Mouse (Mus musculus) olfactory bulb, adult 2 months (tissue): ENCODE data around the gene Arl5c. TPM values are rescaled to one million over a fixed set of nuclear protein-coding genes. Genes with fewer than 3 reads are reported as not detected.

Experiments
- H3K27ac ChIP-seq: fragments of 200-500 bp; 2 replicates; pipeline ENCODE4 v1.5.1; 2012; ENCODE audit warnings: low read depth, low read length; ENCODE audit not compliant: insufficient read depth
- H3K4me1 ChIP-seq: fragments of 200-500 bp; 2 replicates; pipeline ENCODE4 v1.6.1; 2012; ENCODE audit warnings: low read length; ENCODE audit not compliant: control insufficient read depth, insufficient read depth
- H3K4me3 ChIP-seq: fragments of 200-500 bp; 2 replicates; pipeline ENCODE4 v1.5.1; 2012; ENCODE audit warnings: mild to moderate bottlenecking, low read depth, low read length, moderate library complexity; ENCODE audit not compliant: insufficient read depth
- CTCF ChIP-seq: fragments of 200-500 bp; IDR thresholded peaks from 2 replicates; pipeline ENCODE4 v1.5.1; 2012; ENCODE audit warnings: low read depth, mild to moderate bottlenecking, low read length, moderate library complexity; ENCODE audit not compliant: insufficient read depth
- POLR2A ChIP-seq: fragments of 200-500 bp; IDR thresholded peaks from 2 replicates; pipeline ENCODE4 v1.6.1; 2012; ENCODE audit warnings: mild to moderate bottlenecking, low read depth, low read length, moderate library complexity; ENCODE audit not compliant: insufficient read depth
- WGBS: fragments of 180-500 bp; shearing (Covaris S2); methylation state at CpG from one replicate; pipeline ENCODE4 v1.1.7; 2018; 5-methylcytosine and 5-hydroxymethylcytosine counted together
- polyA plus RNA-seq: library from polyadenylated mRNA; stranded (reverse); fragments of >200 nt; gene quantifications from 2 replicates; pipeline ENCODE4 v1.2.4, GENCODE M21; 2012; ENCODE audit warnings: low replicate concordance; ENCODE audit not compliant: missing spikeins, insufficient read depth, insufficient read length

The Arl5c gene
- polyA plus RNA-seq, 1 experiment, result not detected

DNA sequence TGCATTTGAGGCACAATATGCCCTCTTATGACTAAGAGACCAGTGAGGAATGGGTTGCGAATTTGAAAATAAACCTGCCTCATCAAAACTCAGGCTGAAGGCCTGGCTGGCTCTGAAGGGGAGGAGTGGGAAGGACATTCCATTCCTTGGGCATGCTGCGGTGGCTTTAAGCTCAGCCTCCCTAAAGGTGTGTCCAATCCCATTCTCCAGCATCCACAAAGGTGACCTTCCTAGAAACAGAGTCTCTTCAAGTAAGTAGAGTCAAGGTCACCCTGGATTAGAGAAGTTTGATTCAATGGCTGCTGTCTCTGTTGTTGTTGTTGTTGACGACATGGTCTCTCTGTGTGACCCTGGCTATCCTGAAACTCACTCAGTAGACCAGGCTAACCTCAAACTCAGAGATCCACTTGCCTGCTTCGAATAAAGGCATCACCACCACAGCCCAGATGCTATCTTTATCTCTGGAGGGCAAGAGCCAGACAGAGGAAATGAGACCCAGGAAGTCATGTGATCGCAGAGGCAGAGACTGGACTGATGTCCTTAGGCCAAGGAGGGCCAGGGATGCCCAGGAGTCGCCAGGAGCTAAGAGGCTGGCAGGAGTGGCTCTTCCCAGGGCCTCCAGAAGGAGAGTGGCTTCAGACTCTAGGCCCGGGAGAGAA, 37.2 kb downstream of the Arl5c start:
- H3K4me3 ChIP-seq, result no peak overlapping the region
- 78% methylated on average over 7 of the region's 7 CpGs for WGBS
- TF ChIP-seq CTCF, result no peak
- TF ChIP-seq POLR2A, result no peak
- H3K27ac ChIP-seq, result no peak overlapping the region
- H3K4me1 ChIP-seq, result peaks cover 8% of the 10 kb centered on the region; the same call in 1 of the 2 replicates

DNA sequence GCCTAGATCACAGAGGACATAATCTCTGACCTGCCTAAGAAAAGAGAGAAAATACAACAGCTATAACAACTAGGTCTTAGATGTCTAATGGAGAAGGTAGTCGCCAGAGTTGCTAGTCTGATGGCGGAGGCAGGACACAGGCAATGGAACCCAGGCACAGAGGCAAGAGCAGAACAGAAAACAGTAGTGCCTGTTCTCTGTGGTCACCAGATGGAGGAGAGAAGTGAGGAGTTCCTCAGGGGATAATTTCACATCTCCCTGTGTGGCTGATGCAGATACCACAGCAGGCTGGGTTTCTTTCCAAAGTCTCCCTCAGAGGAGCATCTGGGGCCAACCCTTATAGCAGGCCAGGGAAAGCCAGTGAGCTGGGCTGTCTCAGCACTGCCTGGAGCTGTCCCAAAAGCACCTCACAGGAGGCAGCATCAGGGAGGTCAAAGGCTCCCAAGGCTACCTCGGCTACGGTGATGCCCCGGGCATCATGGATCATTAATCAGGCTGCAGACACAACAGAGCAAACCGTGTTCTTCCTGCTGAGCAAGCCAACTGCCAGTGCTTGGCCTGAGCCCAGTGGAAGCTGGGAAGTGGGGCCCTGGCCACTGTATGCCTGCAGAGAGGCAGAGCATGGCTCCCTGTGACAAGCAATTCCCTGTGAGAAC, 38.9 kb downstream of the Arl5c start:
- H3K4me1 ChIP-seq, result peaks cover 8% of the 10 kb centered on the region; the same call in 1 of the 2 replicates
- H3K4me3 ChIP-seq, result no peak overlapping the region
- H3K27ac ChIP-seq, result no peak overlapping the region
- WGBS, result 61% methylated on average over 6 of the region's 6 CpGs
- TF ChIP-seq POLR2A (no peak), CTCF (no peak)

DNA sequence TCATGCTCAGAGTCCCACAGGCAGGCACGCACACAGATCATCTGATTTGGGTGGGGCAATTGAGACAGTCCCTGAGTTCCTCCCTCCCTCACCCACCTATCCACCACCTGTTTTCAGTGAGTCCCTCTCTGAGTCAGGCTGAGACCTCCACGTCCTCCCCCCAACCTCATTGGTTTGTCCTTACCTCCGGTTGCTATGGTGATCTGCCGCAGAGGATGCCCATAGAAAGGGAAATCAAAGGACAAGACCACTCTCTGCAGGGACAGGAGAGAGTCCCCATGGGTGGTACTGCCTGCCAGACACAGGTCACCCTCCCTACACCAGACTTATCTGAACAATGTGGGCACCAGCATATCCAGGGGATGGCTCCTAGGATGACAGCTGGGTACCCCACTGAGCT, 40.1 kb downstream of the Arl5c start:
- TF ChIP-seq CTCF, result no peak
- no peak for TF ChIP-seq POLR2A
- no peak overlapping the region for H3K4me3 ChIP-seq
- H3K27ac ChIP-seq, result no peak overlapping the region
- 60% methylated on average over 4 of the region's 4 CpGs for WGBS
- peaks cover 8% of the 10 kb centered on the region; the same call in 1 of the 2 replicates for H3K4me1 ChIP-seq

DNA sequence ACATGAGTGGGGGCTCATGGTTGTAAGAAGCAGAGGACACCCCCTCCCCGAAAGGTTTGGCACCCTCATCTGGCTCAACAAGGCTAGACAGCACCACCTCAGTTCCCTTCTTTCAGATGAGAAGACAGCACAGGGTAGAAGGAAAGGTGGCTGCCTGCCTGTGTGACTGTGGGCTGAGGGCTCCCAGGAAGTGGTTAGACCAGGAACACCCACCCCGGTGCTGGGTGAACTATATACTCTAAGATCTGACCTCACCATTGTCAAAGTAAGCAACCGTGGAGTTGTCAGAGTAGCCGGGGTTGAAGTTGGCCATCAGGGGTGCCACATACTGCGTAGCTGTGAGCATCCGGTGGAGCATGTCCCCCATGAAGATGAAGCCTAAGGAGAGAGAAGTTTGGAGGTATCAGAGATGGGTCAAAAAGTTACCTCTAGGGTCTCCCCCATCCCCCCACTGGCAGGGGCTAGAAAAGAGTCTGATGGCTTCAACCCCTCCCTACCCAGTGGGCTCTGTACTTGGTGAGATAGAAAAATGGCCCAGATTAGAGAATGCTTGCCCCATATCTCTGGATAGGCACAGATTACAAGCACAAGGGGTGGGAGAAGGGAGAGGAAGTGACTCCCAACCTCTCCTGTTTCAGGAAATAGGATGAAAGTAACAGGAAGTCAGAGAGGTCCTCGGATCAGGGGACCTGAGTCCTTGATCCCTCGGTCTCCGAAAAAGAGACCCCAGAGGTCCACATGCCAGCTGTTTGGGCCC, 40.7 kb downstream of the Arl5c start:
- no peak overlapping the region for H3K4me3 ChIP-seq
- TF ChIP-seq CTCF, result no peak
- no peak for TF ChIP-seq POLR2A
- peaks cover 8% of the 10 kb centered on the region; the same call in 1 of the 2 replicates for H3K4me1 ChIP-seq
- WGBS, result 93% methylated on average over 9 of the region's 9 CpGs
- no peak overlapping the region for H3K27ac ChIP-seq

DNA sequence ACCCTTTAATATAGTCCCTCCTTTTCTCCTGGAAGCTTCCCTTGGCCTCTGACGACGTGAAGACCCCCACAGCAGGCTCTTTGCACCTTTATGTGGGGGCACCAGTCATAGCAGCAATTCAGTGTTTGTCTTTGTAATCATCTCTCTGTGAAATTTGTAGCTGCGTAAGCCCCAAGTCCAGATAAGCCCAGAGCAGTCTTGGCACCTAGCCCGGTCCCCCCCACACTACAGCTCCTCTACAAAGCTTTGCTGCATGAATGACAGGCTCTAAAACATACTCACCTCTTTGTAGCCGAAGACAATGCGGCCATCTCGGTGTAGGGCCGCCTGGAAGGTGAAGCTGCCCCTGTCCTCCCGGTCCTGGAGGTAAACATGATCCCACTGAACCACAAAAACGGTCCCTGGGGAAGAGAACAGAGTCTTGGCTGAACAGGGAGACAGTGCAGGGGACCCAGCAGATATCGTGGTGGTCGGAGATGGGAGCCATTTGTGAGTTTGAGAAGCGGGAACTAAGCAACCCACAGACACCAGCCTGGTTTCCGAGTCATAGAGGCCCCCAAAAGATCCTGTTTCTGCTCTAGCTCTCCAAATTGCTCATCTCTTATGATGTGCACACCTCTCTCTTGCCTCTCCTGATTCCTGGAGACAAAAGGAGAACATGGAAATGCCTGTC, 41.4 kb downstream of the Arl5c start:
- 69% methylated on average over 14 of the region's 14 CpGs for WGBS
- H3K4me1 ChIP-seq, result peaks cover 14% of the 10 kb centered on the region

DNA sequence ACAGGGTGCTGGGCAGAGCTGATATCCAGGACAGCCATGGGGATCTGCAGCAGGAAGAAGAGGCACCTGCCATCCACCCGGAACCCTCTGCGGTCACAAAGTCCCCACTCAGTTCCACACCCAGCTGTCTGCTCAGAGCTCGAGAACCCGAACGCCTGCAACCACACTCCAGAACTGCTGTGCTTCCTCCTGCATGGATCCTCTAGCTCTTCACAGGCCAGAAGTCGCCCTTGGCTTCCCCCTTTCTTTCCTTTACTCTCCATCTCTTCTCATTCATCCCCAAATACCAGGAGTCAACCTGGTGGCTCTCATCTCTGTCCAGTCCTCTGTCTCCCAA, 42.1 kb downstream of the Arl5c start:
- 95% methylated on average over 6 of the region's 6 CpGs for WGBS
- Histone ChIP-seq H3K4me1 (peaks cover 11% of the 10 kb centered on the region), H3K4me3 (no peak overlapping the region), H3K27ac (no peak overlapping the region)
- TF ChIP-seq CTCF (no peak), POLR2A (no peak)

More for the DNA sequence above, 41.4 kb downstream of the Arl5c start:
- no peak for TF ChIP-seq CTCF
- TF ChIP-seq POLR2A, result no peak
- no peak overlapping the region for H3K4me3 ChIP-seq
- H3K27ac ChIP-seq, result no peak overlapping the region

DNA sequence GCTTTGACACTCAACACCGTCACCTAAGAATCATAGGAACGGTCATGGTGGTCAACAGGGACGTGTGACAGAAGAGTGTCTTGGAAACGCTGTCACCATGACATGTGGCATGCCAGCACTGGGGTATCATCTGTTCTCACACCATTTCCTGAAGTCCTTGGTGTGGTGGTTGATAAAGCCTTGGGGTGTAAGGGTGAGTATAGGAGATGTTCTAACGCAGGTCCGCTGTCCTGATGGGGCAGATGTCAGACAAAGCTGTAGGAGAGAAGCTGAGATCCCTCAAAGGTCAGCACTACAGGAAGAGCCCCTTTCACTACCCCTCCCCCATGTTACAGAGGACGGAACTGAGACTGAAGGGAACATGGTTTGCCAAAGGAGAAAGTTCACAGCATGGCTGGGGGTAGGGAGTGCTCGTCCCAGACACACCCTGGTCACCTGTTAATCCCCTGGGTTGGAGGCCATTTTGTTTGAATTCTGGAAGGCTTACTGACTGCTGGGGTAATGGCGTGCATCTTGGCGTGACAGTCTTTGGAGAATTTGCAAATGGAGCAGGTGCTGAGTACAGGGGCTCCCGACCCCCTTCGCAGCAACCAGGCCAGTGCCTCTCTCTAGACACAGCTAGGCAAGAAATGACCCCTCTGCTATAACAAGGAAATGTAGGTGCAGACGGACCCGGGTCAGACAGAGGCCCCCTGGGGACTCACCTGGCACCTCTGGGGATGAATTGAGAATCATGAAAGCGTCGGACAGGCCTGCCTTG, 42.6 kb downstream of the Arl5c start:
- H3K27ac ChIP-seq, result no peak overlapping the region
- H3K4me3 ChIP-seq, result no peak overlapping the region
- 92% methylated on average over 16 of the region's 16 CpGs for WGBS
- no peak for TF ChIP-seq POLR2A
- no peak for TF ChIP-seq CTCF
- peaks cover 10% of the 10 kb centered on the region for H3K4me1 ChIP-seq

DNA sequence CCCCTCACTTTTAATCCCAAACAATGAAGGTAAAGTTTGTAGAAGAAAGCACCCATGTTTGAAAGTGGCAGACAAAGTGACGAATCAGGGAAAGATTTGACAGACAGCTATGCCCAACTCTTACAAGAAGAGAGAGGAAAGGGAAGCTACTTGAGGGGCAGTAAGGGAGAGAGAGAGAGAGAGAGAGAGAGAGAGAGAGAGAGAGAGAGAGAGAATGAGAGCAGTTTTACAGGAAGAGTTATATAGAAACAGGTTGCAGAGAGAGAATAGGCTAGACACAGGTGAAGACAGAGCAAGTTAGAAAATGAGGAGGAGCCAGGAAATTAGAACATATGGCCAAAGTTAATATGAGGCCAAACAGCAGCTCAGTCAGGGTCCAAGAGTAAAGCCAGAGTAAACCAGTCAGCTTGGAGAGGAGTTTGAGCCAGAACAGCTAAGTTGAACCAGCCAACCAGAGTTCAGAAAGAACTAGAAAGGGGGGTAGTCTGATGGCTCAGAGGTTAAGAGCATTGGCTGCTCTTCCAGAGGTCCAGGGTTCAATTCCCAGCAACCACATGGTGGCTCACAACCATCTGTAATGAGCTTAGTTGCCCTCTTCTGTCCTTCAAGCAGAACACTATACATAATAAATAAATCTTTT, 43.5 kb downstream of the Arl5c start:
- Histone ChIP-seq H3K4me1 (peaks cover 10% of the 10 kb centered on the region), H3K27ac (no peak overlapping the region), H3K4me3 (no peak overlapping the region)
- TF ChIP-seq POLR2A (no peak), CTCF (no peak)
- 90% methylated on average over 1 of the region's 1 CpGs for WGBS
